Mouse (Mus musculus) liver, adult 2 months (tissue): Measurements from ENCODE around the gene Plbd2.

Experiments
- CTCF ChIP-seq: fragments of 200-500 bp; IDR thresholded peaks from 2 replicates; pipeline ENCODE4 v1.5.1; 2011; ENCODE audit warnings: low read depth, low read length, control low read depth
- POLR2A ChIP-seq: fragments of 200-500 bp; IDR thresholded peaks from 2 replicates; pipeline ENCODE4 v1.6.1; 2011; ENCODE audit warnings: low read length, control low read depth; ENCODE audit not compliant: insufficient read depth; ENCODE audit errors: extremely low read depth

DNA sequence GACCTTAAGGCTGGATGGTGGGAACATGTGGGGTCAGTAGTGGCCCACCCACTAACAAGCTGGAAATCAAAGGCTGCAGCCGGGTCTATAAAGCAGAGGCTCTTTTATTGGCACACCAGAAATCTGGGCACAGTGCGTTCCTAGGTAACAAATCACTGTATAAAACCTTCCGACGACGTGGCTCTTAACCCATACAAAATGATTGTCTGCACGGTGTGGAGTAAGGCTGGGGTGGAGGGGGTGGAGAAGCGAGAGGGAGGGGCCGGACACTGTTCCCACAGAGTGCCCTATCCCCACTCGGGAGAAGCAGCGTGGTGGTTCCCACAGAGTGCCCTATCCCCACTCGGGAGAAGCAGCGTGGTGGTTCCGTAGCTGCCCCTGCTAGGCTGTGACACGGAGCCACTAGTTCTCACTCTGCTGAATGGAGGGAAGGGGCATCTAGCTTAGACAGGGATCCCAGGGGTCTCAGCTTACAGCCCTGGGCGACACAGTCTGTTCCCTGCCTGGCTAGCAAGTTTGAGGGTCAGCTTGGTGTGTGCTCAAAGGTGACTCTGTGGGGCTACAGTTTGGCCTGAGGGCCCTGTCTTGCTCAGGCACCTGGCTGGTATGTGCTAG is 30.8 kb upstream of the Plbd2 start:
- TF ChIP-seq CTCF = no peak
- no peak for TF ChIP-seq POLR2A
